8 mouse cellular contexts compared by ENCODE assay signal in the genomic region with DNA sequence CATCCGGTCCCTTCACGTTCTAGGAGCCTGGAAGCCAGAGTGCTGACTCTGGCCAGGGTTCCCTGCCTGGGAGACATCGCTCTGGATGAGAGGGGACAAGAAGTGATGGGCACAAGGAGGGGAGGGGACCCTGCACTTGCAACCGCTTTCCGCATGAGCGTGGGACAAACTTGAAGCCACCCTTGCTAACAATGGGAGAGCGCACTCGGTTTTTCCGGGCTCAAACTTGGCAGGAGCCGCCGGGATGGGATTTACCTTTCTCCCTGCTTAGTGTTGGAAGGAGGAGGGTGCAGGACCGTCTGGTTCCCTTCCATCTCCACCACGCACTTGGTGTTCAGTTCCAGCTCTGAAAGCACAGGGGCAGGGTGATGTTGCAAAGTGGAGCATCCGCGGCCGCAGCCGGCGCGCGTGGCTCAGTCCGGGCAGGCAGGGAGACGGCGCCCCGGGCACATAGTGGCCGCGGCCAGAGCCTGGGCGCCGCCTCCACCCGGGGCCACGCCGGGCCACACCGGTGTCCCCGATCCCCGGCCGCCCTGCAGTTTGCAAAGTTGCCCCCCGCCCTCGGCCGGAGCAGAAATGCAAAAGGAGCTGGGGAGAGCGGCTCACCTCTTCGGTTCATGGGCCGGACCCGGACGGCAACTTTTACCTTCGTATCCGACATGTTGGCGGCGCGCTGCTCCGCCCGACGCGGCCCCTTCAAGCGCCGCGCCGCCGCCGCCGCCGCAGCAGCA. TPM values are rescaled to one million over a fixed set of nuclear protein-coding genes. Genes with fewer than 3 reads are reported as not detected.
DNase-seq lines count a peak whose midpoint lies in the region; ATAC-seq and TF ChIP-seq lines count a peak whose summit lies in the region.

No protein-coding gene starts in this region.

- peak overlapping the region; percentile 98 for H3K4me3 ChIP-seq in gastrocnemius, adult 2 months
- peak overlapping the region; percentile 82 for H3K4me3 ChIP-seq in hindbrain, postnatal 0 days (ENCODE audit: low read length)
- H3K4me3 ChIP-seq in midbrain, embryonic 10.5 days, result peak overlapping the region; percentile 89

- under 1% methylated on average over 58 of the region's 60 CpGs for WGBS in hindbrain, postnatal 0 days
- WGBS in midbrain, embryonic 10.5 days, result 2% methylated on average over 60 of the region's 60 CpGs

- intact Hi-C loops in gastrocnemius, adult 2 months (cut with DNase I), result loop anchor here (2.0 to 5.0 kb wide), 2 partner anchors 42 to 86 kb away; no protein-coding TSS in a partner anchor
- intact Hi-C loops in left cerebral cortex, postnatal 25 days (cut with DNase I), result loop anchor here (2.0 kb wide), 1 partner anchor 90 kb away; no protein-coding TSS in a partner anchor

- DNase-seq in adrenal gland, adult 2 months, result peak; percentile 82
- DNase-seq in cerebellum, postnatal 25 days, result peak; percentile 79 to 81
- DNase-seq in gastrocnemius, adult 2 months, result peak; percentile 75
- DNase-seq in hindbrain, postnatal 0 days (ENCODE audit: low spot score), result peak; percentile 63
- peak; percentile 52 to 55 for DNase-seq in left cerebral cortex, postnatal 25 days (ENCODE audit: low spot score in 2 of 2)
- DNase-seq in midbrain, embryonic 10.5 days (ENCODE audit: low spot score), result peak; percentile 78
- DNase-seq in skeletal muscle tissue, adult 2 months (ENCODE audit: low read depth, low spot score), result peak; percentile 23

- peak overlapping the region; percentile 98 for H3K27ac ChIP-seq in gastrocnemius, adult 2 months
- peak overlapping the region; percentile 91 for H3K27ac ChIP-seq in hindbrain, postnatal 0 days
- peak overlapping the region; percentile 98 for H3K27ac ChIP-seq in midbrain, embryonic 10.5 days (replicated peaks)

- no peaks in the 10 kb centered on the region for H3K9me3 ChIP-seq in hindbrain, postnatal 0 days (ENCODE audit: low read length)
- peaks cover 8% of the 10 kb centered on the region; the same call in 1 of the 2 replicates for H3K9me3 ChIP-seq in midbrain, embryonic 10.5 days (replicated peaks)

- H3K36me3 ChIP-seq in hindbrain, postnatal 0 days (ENCODE audit: insufficient read depth, low read length), result no peaks in the 10 kb centered on the region
- H3K36me3 ChIP-seq in midbrain, embryonic 10.5 days, result peaks cover 29% of the 10 kb centered on the region

- TF ChIP-seq CTCF in gastrocnemius, adult 2 months (IDR thresholded peaks at IDR 0.05), result peak; percentile 7; the same call in 1 of the 2 replicates
- TF ChIP-seq CTCF in hindbrain, postnatal 0 days (IDR thresholded peaks at IDR 0.05; ENCODE audit: low read depth), result peak; percentile 38

- peaks cover 7% of the 10 kb centered on the region; the same call in 1 of the 2 replicates for H3K4me1 ChIP-seq in hindbrain, postnatal 0 days (ENCODE audit: insufficient read depth, low read length)
- H3K4me1 ChIP-seq in midbrain, embryonic 10.5 days, result peaks cover 36% of the 10 kb centered on the region

- peak overlapping the region; percentile 77 for H3K9ac ChIP-seq in hindbrain, postnatal 0 days (replicated peaks; ENCODE audit: low read length)

- H3K4me2 ChIP-seq in hindbrain, postnatal 0 days (ENCODE audit: low read depth, low read length), result peak overlapping the region; percentile 91

- ATAC-seq in hindbrain, postnatal 0 days, result peak; percentile 62
- no peak for ATAC-seq in monocyte, adult 5-6 weeks (replicated peaks; ENCODE audit: insufficient number of reproducible peaks, low FRiP score, low TSS enrichment, poor library complexity, severe bottlenecking)

- no peaks in the 10 kb centered on the region for H3K27me3 ChIP-seq in hindbrain, postnatal 0 days (ENCODE audit: insufficient read depth, low read length)
- H3K27me3 ChIP-seq in midbrain, embryonic 10.5 days (ENCODE audit: low read depth, poor library complexity, severe bottlenecking), result peaks cover 20% of the 10 kb centered on the region

RNA-seq across cellular contexts. Expression of a gene that starts 0.5 kb away (rescaled TPM):
- 10 to 100 TPM; 26.0 to 40.6 TPM for total RNA-seq in adrenal gland, adult 2 months (2021)
- 13.6 and 13.7 TPM in 2 replicates for polyA plus RNA-seq in adrenal gland, adult 2 months (2012; rRNA removed)
- 10 to 100 TPM; 90.6 to 92.3 TPM for total RNA-seq in gastrocnemius, adult 2 months (2021)
- 21.6 and 48.7 TPM in 2 replicates for total RNA-seq in hindbrain, postnatal 0 days (2014; rRNA removed)
- polyA plus RNA-seq in hindbrain, postnatal 0 days (2015; fragmentation: Nextera tagmentation; extraction: Ambion mirVana), result 11.6 and 13.3 TPM in 2 replicates
- total RNA-seq in left cerebral cortex, postnatal 25 days (2021), result 10 to 100 TPM; 17.7 to 18.1 TPM
- 9.1 and 11.4 TPM in 2 replicates for polyA plus RNA-seq in midbrain, embryonic 10.5 days (2016; fragmentation: Nextera tagmentation; extraction: Ambion mirVana)
- 13.3 to 20.2 TPM (median 18.5 TPM) in 3 replicates for total RNA-seq in monocyte, adult 5-6 weeks (2017)

Comparison
In these comparisons a context has a peak if more than half of its experiments do, and no peak if none do; other contexts are left out.
1. DNase-seq: peak in every context shown above with its lines; median percentile 82 in adrenal gland, adult 2 months; 80 in cerebellum, postnatal 25 days; 78 in midbrain, embryonic 10.5 days; 75 in gastrocnemius, adult 2 months; 63 in hindbrain, postnatal 0 days; 54 in left cerebral cortex, postnatal 25 days; 23 in skeletal muscle tissue, adult 2 months.